Mouse (Mus musculus) left cerebral cortex, adult 8-10 months (tissue): ENCODE results near the gene Galnt16. TPM values are rescaled to one million over a fixed set of nuclear protein-coding genes. Genes with fewer than 3 reads are reported as not detected.

Source experiments
- DNase-seq, 2 experiments: peaks; one replicate each; pipeline ENCODE4 v3.0.0; 2022; ENCODE audit warnings: low spot score in 2 of 2
- total RNA-seq, 4 experiments: library from RNA; stranded (reverse); gene quantifications; 2 replicates each; pipeline ENCODE4 v1.2.4; 2022

Galnt16 gene
- total RNA-seq = 100 to 1,000 TPM in 1 of 4 experiments, 10 to 100 TPM in 3; 94.5 to 107 (median 97.9) TPM

GRCm38 (mm10) chr12:80517977-80518376, at the start of gene Galnt16:
Gene Galnt16, plus strand, starts transcription at chr12:80518277.
- DNase-seq = no peak

GRCm38 (mm10) chr12:80470206-80470605, 47.9 kb upstream of the Galnt16 start:
- no peak for DNase-seq

GRCm38 (mm10) chr12:80471926-80472325, 46.2 kb upstream of the Galnt16 start:
- DNase-seq = no peak

- DNase-seq = no peak
Observed at GRCm38 (mm10) chr12:80473731-80474130, 44.3 kb upstream of the Galnt16 start.

- DNase-seq = no peak
Observed at GRCm38 (mm10) chr12:80479986-80480385, 38.1 kb upstream of the Galnt16 start.

GRCm38 (mm10) chr12:80483397-80483796, 34.7 kb upstream of the Galnt16 start:
- DNase-seq = no peak

- DNase-seq = no peak
Observed at GRCm38 (mm10) chr12:80493311-80493710, 24.8 kb upstream of the Galnt16 start.

- no peak for DNase-seq
Observed at GRCm38 (mm10) chr12:80495691-80496090, 22.4 kb upstream of the Galnt16 start.

GRCm38 (mm10) chr12:80498356-80498755, 19.7 kb upstream of the Galnt16 start:
- DNase-seq = no peak

- no peak for DNase-seq
Observed at GRCm38 (mm10) chr12:80500506-80500905, 17.6 kb upstream of the Galnt16 start.

GRCm38 (mm10) chr12:80504718-80505117, 13.4 kb upstream of the Galnt16 start:
- DNase-seq = no peak

GRCm38 (mm10) chr12:80507041-80507745, 10.9 kb upstream of the Galnt16 start:
- DNase-seq = no peak

- DNase-seq = peak in 1 of 2 experiments; percentile 24
Observed at GRCm38 (mm10) chr12:80518393-80518756, 298 bp downstream of the Galnt16 start.

GRCm38 (mm10) chr12:80518757-80519620, 912 bp downstream of the Galnt16 start:
- peak; percentile 36 to 43 for DNase-seq

GRCm38 (mm10) chr12:80519621-80520332, 1.7 kb downstream of the Galnt16 start:
- DNase-seq = peak; percentile 50 to 58

GRCm38 (mm10) chr12:80522006-80522405, 3.9 kb downstream of the Galnt16 start:
- no peak for DNase-seq

- no peak for DNase-seq
Observed at GRCm38 (mm10) chr12:80524276-80524921, 6.3 kb downstream of the Galnt16 start.

- no peak for DNase-seq
Observed at GRCm38 (mm10) chr12:80525513-80525912, 7.4 kb downstream of the Galnt16 start.

- no peak for DNase-seq
Observed at GRCm38 (mm10) chr12:80526511-80526910, 8.4 kb downstream of the Galnt16 start.

- peak; percentile 43 to 46 for DNase-seq
Observed at GRCm38 (mm10) chr12:80527727-80528389, 9.8 kb downstream of the Galnt16 start.

- DNase-seq = no peak
Observed at GRCm38 (mm10) chr12:80530052-80530451, 12.0 kb downstream of the Galnt16 start.
